Mouse (Mus musculus) kidney, adult 2 months (tissue): Measurements from ENCODE around the gene Shc1.

Experiments used
- CTCF ChIP-seq: fragments of 200-500 bp; conservative IDR thresholded peaks from 2 replicates; pipeline ENCODE4 v1.5.1; 2011; ENCODE audit warnings: low read depth, mild to moderate bottlenecking, control low read depth, low read length, moderate library complexity, mixed read lengths; ENCODE audit not compliant: insufficient read depth, insufficient read length
- POLR2A ChIP-seq: fragments of 200-500 bp; IDR thresholded peaks from one replicate; pipeline ENCODE4 v1.6.1; 2011; ENCODE audit warnings: low read depth, low read length, control low read depth

DNA sequence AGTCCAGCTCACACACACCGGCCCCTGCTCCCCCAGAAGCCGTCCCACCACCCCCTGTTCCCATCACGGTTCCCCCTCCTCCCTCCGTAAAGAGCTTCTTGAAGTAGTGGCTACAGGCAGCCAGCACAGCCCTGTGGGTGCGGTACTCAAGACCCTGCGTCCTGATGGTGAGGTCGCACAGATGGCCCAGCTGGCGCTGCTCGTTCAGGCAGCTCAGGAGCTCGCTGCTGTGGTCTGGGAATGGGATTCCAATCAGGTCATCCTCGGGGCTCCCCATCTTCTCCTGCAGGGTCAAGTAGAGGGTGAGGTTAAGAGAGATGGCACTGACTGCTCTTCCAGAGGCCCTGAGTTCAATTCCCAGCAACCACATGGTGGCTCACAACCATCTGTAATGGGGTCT is 37.0 kb upstream of the Shc1 start:
- TF ChIP-seq CTCF, result no peak
- no peak for TF ChIP-seq POLR2A
